Mouse (Mus musculus) neural tube, postnatal 0 days (tissue): ENCODE data around the gene Tcirg1. TPM values are rescaled to one million over a fixed set of nuclear protein-coding genes. Genes with fewer than 3 reads are reported as not detected.

Experiments
- polyA plus RNA-seq: library from polyadenylated mRNA; unstranded; fragments of >200 nt; fragmentation: Nextera tagmentation; extraction: Ambion mirVana; gene quantifications from 2 replicates; pipeline ENCODE4 v1.2.1, GENCODE M21; 2015

Tcirg1 gene
- polyA plus RNA-seq, result 19.2 and 21.3 TPM in 2 replicates

GRCm38 (mm10) chr19:3906795-3907786 lies at the start of gene Tcirg1:
TSS of gene Tcirg1 (minus strand) at chr19:3907133.

GRCm38 (mm10) chr19:3935032-3935895 lies 28.3 kb upstream of the Tcirg1 start, which contains the start of gene Unc93b1:
TSS of gene Unc93b1 (plus strand) at chr19:3935186.

GRCm38 (mm10) chr19:3929211-3929941 lies 22.4 kb upstream of the Tcirg1 start, which contains the start of gene Aldh3b1:
TSS of gene Aldh3b1 (minus strand) at chr19:3929808.

GRCm38 (mm10) chr19:3912337-3913204 lies 5.6 kb upstream of the Tcirg1 start, which contains the start of gene Ndufs8:
TSS of gene Ndufs8 (minus strand) at chr19:3912774.

GRCm38 (mm10) chr19:3851502-3851962 lies 55.4 kb downstream of the Tcirg1 start, which contains the start of gene Chka:
TSS of gene Chka (plus strand) at chr19:3851773.

Other genes starting within 250 kb of the Tcirg1 start
- 0.82 and 0.86 TPM in 2 replicates for gene Lrp5, start 220.6 kb downstream of the Tcirg1 start, polyA plus RNA-seq
- gene 1810055G02Rik, start 198.8 kb downstream of the Tcirg1 start, polyA plus RNA-seq, result 35.7 and 39.3 TPM in 2 replicates
- 29.7 and 36.1 TPM in 2 replicates for gene Kmt5b, start 139.7 kb downstream of the Tcirg1 start, polyA plus RNA-seq
- 54.1 and 55.6 TPM in 2 replicates for gene Chka, start 55.4 kb downstream of the Tcirg1 start, polyA plus RNA-seq
- gene Ndufs8, start 5.6 kb upstream of the Tcirg1 start, polyA plus RNA-seq, result 418 and 427 TPM in 2 replicates
- 5.1 and 5.3 TPM in 2 replicates for gene Aldh3b1, start 22.7 kb upstream of the Tcirg1 start, polyA plus RNA-seq
- gene Unc93b1, start 28.1 kb upstream of the Tcirg1 start, polyA plus RNA-seq, result 18.9 and 23.6 TPM in 2 replicates
- gene Aldh3b3, start 51.5 kb upstream of the Tcirg1 start, polyA plus RNA-seq, result not detected in 2 replicates
- gene Aldh3b2, start 65.2 kb upstream of the Tcirg1 start, polyA plus RNA-seq, result 0.45 TPM in 2 replicates
- 4.4 and 5.1 TPM in 2 replicates for gene Acy3, start 79.4 kb upstream of the Tcirg1 start, polyA plus RNA-seq
- gene Tbx10, start 85.6 kb upstream of the Tcirg1 start, polyA plus RNA-seq, result 0.12 TPM in 1 of 2 replicates, not detected in the other
- gene Nudt8, start 93.4 kb upstream of the Tcirg1 start, polyA plus RNA-seq, result 26.9 and 27.1 TPM in 2 replicates
- gene Gm49405, start 93.5 kb upstream of the Tcirg1 start, polyA plus RNA-seq, result 2.2 and 2.6 TPM in 2 replicates
- gene Doc2g, start 96.2 kb upstream of the Tcirg1 start, polyA plus RNA-seq, result 3.2 TPM in 2 replicates
- 281 and 291 TPM in 2 replicates for gene Ndufv1, start 105.7 kb upstream of the Tcirg1 start, polyA plus RNA-seq
- gene Gstp1, start 130.9 kb upstream of the Tcirg1 start, polyA plus RNA-seq, result 590 and 603 TPM in 2 replicates
- 0.48 and 2.7 TPM in 2 replicates for gene Gstp2, start 138.9 kb upstream of the Tcirg1 start, polyA plus RNA-seq
- gene Gstp3, start 152.4 kb upstream of the Tcirg1 start, polyA plus RNA-seq, result not detected in 2 replicates
- gene Cabp2, start 174.4 kb upstream of the Tcirg1 start, polyA plus RNA-seq, result not detected in 2 replicates
- gene Cdk2ap2, start 190.0 kb upstream of the Tcirg1 start, polyA plus RNA-seq, result 74.2 and 77.2 TPM in 2 replicates
- 90.8 and 110 TPM in 2 replicates for gene Pitpnm1, start 192.9 kb upstream of the Tcirg1 start, polyA plus RNA-seq
- gene Aip, start 218.7 kb upstream of the Tcirg1 start, polyA plus RNA-seq, result 103 and 106 TPM in 2 replicates
- not detected in 2 replicates for gene Gpr152, start 232.7 kb upstream of the Tcirg1 start, polyA plus RNA-seq
- gene Cabp4, start 236.9 kb upstream of the Tcirg1 start, polyA plus RNA-seq, result 0.26 and 0.76 TPM in 2 replicates
- 94.3 and 112 TPM in 2 replicates for gene Coro1b, start 241.5 kb upstream of the Tcirg1 start, polyA plus RNA-seq
- 0.70 TPM in 1 of 2 replicates, not detected in the other for gene Ptprcap, start 246.5 kb upstream of the Tcirg1 start, polyA plus RNA-seq